Mouse (Mus musculus) adrenal gland, postnatal 4 days (tissue): ENCODE results near the gene Baiap2. TPM values are rescaled to one million over a fixed set of nuclear protein-coding genes. Genes with fewer than 3 reads are reported as not detected.

ENCODE experiments used
- DNase-seq, 2 experiments: peaks; one replicate each; pipeline ENCODE4 v3.0.0; 2021 to 2022; ENCODE audit warnings: low spot score in 2 of 2, mixed read lengths in 2 of 2
- long read RNA-seq, 2 experiments: library from polyadenylated mRNA; stranded (forward); transcript quantifications; one replicate each; pipeline ENCODE4 v2.0.0; 2021
- total RNA-seq, 2 experiments: library from RNA; stranded (reverse); gene quantifications; 2 replicates each; pipeline ENCODE4 v1.2.3; 2021

Baiap2 gene
- 10 to 100 TPM; 24.1 to 26.5 TPM for total RNA-seq
- long read RNA-seq, experiment 1, full-length matches to known transcripts, result 22 of 26 reads
- long read RNA-seq, experiment 1, partial matches to known transcripts, result 1 of 26 reads
- long read RNA-seq, experiment 1, other reads (novel, unspliced or antisense), result 3 of 26 reads
- long read RNA-seq, experiment 2, full-length matches to known transcripts, result 32 of 50 reads
- long read RNA-seq, experiment 2, partial matches to known transcripts, result 8 of 50 reads
- long read RNA-seq, experiment 2, other reads (novel, unspliced or antisense), result 10 of 50 reads

DNA sequence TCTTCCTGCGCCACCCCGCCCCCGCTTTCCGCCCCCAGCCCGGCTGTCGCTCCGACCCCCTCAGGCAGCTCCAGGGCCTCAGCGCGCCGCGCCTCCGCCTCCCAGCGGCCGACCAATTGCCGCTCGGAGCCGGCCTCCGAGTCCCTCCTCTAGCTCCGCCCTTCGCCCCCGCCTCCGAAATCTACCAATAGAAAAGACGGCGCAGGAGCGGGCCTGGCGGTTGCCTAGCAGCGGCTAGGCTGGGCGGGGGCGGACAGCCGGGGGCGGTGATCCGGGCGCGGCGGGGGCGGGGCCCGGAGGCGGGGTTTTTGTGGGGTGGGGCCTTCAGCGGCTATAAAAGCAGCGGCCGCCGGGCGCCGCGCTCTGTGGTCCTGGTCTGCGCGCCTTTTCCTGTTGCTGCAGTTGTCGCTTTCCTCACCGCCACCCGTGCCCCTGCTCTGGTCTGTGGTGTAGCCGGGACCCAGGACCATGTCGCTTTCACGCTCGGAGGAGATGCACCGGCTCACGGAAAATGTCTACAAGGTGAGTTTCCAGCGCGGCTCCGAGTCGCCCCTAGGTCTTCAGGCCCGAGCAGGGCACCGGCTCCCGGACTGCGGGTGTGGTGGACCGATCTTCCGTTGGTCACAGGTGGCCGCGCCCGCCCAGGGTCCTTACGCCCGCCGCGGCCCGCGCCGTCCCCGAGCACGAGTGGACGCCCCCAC, at the start of gene Baiap2:
Baiap2 (plus strand) TSS at position 37 of the 701 bp plus-strand sequence.
- peak; percentile 97 to 99 for DNase-seq

- no peak for DNase-seq
Measured at GRCm38 (mm10) chr11:119893667-119894236, 48.8 kb upstream of the Baiap2 start.

- no peak for DNase-seq
Measured at GRCm38 (mm10) chr11:119894634-119895033, 47.9 kb upstream of the Baiap2 start.

GRCm38 (mm10) chr11:119897041-119897440, 45.5 kb upstream of the Baiap2 start:
- DNase-seq, result no peak

DNA sequence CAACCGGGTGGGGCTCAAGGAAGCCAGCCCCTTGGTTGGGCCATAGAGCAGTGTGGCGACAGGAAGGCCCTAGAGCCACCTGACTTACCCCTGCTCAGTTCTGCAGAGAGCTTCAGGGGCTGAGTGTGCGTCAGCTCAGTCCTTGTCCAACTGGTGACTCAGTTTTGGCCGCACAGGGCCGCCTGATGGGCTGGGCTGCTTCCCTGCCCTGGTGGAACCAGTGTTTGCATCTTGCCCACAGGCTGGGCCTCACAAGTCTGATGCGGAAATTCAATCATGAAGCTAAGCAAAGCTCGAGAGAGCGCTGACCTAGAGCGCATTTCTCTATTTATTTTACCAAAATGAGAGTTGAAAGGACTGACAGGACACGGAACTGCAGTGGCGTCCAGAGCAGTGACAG, 43.6 kb upstream of the Baiap2 start:
- DNase-seq, result no peak

DNA sequence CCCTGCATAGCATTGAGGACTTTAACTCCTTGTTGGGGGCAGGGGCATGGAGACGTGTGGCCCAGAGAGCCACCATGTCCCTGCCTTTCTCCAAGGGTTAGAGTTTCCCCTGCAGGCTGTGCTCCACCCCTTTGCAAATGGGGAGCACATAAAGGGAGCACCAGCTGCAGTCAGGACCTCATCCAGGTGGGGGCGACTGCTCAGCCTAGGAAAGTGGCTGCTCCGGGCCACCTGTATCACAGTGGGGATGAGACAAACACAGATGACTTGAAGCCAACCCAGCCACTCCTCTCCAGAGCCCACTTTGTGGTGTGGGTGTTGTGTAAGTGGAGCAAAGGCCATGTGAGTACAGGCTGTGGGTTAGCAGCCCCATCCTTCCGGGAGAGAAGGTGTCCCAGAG, 41.4 kb upstream of the Baiap2 start:
- no peak for DNase-seq

DNA sequence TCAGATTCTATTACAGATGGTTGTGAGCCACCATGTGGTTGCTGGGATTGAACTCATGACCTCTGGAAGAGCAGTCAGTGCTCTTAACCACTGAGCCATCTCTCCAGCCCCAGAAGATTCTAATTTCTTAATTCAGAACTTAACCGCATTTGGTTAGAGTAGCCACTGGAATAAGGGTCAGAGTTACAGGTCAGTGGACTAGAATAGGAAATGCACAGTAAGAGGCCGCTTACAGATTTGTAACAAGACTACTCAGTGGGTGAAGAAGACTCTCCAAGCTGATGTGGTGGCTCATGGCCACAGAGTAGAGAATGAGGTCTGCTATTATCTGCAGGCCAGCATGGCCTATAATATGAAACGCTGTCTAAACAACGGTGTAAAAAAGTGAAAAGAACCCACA, 39.7 kb upstream of the Baiap2 start:
- DNase-seq, result no peak

- no peak for DNase-seq
Measured at GRCm38 (mm10) chr11:119904621-119905286, 37.8 kb upstream of the Baiap2 start.

- no peak for DNase-seq
Measured at GRCm38 (mm10) chr11:119905794-119906193, 36.8 kb upstream of the Baiap2 start.

GRCm38 (mm10) chr11:119907006-119907650, 35.4 kb upstream of the Baiap2 start:
- DNase-seq, result no peak

GRCm38 (mm10) chr11:119907711-119908110, 34.9 kb upstream of the Baiap2 start:
- DNase-seq, result no peak

- peak; percentile 46 to 61 for DNase-seq
Measured at GRCm38 (mm10) chr11:119909436-119909835, 33.1 kb upstream of the Baiap2 start.

- DNase-seq, result no peak
Measured at GRCm38 (mm10) chr11:119912845-119913244, 29.7 kb upstream of the Baiap2 start.

GRCm38 (mm10) chr11:119913291-119913934, 29.1 kb upstream of the Baiap2 start, which contains the start of gene Chmp6:
Chmp6 (plus strand) TSS chr11:119913441.
- peak; percentile 76 to 92 for DNase-seq

DNA sequence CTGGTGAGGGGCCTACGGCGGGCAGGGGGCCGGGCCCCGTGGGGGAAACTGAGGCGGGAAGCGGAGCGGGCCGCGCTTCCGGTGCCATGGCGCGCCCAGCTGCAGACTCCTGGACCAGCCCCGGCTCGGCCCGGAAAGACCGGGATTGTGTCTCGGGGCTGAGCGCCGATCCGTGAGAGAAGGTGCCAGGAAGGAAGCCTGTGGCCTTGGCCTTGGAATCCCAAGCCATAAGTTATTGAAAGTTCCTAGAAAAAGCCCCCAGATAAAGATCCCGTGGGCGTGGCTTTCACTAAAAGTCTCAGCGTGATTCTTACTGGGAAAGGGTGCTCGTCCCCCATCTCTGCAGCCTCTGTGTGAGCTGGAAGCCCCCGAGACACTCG, 28.6 kb upstream of the Baiap2 start:
- DNase-seq, result no peak

DNA sequence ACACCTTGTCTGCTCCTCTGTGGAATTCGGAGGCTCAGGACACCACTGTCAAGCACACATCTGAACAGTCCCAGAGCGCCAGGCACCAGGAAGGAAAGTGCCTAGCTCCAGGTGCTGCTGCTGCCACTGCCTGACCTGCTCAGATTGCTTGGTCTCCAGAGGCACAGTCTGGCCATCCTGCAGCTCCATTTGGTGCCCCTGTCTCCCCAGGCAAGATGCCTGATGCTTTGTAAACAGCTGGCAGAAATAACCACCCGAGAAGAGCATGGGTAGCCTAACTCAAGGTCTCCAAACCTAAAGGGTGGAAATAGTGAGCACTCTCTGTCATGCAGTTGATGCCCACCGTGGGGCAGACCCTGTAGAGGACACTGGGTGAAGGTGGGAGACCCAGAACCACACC, 28.2 kb upstream of the Baiap2 start:
- no peak for DNase-seq

DNA sequence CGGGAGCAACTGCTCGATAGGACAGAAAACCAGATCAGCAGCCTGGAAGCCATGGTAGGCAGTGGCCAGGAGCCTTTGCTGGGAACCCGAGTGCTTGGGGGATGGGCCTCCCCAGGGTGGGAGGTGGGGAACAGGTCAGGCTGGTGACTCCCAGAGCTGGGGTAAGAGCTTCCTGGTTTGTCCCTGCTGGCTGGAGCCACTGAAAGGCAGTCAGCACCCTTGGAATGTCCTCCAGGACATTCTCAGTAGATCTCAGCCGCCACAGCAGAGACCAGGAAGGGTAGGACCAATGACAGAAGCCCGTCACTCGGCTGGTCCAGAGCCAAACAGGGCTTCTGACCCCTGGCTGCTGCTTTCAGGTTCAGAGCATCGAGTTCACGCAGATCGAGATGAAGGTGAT, 26.9 kb upstream of the Baiap2 start:
- DNase-seq, result no peak

DNA sequence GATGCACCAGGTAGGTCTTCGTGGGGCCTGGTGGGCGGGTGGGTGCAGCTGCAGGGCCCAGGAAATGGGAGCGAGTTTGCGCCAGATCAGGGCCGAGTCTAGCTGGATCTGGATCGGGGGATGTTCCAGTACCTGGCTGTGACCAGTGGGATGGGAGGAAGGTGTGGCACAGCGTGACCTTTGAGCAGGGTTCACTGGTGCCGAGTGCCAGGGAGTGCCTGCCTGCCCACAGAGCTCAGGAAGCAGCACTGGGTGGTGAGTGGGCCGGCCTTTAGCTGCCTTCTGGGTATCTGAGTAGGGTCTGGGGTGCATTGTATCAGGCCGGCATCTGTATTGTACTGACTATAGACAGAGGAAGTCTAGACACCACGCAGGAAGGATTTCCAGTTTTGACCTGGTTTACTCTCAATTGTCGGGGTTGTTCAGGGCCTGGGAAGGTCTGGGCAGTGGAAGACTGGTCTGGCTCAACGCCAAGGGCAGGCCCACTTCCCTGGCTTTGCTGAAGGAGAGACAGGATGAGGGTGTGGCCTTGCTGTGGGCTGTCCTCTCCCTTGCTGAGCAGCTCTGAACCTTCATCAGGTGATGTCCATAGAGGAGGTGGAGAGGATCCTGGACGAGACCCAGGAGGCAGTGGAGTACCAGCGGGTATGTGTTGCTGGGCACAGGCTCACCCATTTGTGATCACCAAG, 26.3 kb upstream of the Baiap2 start:
- peak in 1 of 2 experiments; percentile 33 for DNase-seq

DNA sequence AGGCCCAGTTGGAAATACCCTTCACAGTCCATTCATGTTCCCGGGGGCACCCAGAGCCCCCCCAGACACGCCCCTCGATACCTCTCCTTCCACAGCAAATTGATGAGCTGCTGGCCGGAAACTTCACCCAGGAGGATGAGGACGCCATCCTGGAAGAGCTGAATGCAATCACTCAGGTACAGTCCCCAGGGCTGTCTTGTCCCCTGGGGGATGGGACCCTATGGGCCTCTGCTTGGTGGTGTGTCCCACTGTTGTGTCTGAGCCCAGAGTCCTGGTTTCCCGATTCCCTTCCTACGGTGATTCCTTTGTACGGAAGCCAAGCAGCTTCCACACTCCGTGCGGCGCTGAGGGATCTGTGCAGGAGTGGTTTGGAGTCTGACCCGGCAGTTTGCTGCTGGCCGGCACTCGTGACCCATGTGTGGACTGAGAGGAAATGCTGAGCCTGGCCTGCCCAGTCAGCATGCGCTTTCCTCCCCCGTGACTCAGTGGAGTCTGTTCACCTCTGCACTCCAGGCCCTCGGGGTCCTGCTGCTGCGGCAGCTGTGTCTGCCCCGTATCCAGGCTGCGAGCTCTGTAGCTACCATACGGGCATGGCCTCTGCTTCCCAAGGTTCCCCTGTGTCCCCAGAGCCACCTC, 25.6 kb upstream of the Baiap2 start:
- no peak for DNase-seq

DNA sequence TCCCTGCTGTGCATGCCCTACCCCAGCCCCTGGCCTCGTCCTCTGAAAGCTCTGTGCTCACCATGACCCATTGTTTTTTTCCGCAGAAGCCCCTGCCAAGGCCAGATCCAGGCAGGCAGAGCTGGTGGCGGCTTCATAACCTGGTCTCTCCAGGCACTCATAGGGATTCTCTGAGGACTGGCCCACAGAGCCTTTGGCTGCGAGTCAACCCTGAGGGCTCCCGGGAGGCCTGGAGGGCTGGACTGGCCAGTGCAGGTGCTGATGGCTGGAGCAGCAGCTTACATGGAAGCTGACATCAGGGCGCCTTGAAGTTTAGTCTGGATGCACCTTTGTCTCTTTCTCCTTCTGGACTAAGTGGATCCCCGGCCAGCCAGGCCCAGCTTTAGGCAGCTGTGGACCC, 24.0 kb upstream of the Baiap2 start:
- DNase-seq, result no peak
